Mouse (Mus musculus) lung, adult 18-20 months (tissue): ENCODE data around the gene Ica1l.

ENCODE experiments used
- DNase-seq, 2 experiments: peaks; one replicate each; pipeline ENCODE4 v3.0.0; 2022; ENCODE audit warnings: mixed read lengths in 2 of 2

Gene Ica1l

GRCm38 (mm10) chr1:59959941-59960340, 83.0 kb downstream of the Ica1l start:
- DNase-seq: no peak

- DNase-seq: no peak
Measured at GRCm38 (mm10) chr1:59957206-59957605, 85.8 kb downstream of the Ica1l start.

- no peak for DNase-seq
Measured at GRCm38 (mm10) chr1:59947509-59947908, 95.5 kb downstream of the Ica1l start.

DNA sequence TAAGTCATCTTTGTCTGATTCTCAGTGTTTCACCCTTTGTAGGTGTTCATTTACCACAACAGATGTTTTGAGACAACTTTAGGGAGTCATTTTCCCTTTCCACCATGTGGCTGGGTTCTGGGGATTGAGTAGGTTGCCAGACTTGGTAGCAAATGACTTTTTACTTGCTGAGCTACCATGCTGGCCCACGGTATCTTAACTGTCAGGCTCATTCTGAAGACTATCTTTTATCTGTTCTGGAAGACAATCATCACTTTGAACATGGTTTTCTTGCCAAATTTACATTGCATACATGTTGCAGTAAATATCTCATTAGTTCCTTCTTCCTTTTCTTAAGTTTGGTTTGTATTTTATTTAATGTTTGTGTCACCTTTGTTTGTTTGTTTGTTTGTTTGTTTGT, 97.0 kb downstream of the Ica1l start:
- DNase-seq: no peak

DNA sequence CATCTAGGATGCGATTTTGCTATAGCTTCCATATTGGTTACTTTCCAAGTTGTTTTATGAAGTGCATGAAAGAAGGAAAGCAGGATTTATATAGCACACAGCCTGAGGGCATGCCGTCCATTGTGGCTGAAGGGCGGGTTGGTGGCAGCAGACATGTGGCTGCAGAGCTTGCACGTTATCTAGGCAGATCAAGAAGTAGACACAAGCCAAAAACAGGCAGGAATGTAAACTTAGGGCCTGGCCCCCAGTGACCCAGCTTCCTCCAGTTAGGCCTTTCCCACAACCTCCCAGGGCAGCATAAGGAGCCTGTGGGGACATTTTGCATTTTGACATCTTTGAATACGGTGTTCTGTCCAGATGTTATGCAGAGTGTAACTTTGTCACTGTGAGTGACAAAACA, 99.2 kb downstream of the Ica1l start:
- peak; percentile 41 to 54 for DNase-seq

DNA sequence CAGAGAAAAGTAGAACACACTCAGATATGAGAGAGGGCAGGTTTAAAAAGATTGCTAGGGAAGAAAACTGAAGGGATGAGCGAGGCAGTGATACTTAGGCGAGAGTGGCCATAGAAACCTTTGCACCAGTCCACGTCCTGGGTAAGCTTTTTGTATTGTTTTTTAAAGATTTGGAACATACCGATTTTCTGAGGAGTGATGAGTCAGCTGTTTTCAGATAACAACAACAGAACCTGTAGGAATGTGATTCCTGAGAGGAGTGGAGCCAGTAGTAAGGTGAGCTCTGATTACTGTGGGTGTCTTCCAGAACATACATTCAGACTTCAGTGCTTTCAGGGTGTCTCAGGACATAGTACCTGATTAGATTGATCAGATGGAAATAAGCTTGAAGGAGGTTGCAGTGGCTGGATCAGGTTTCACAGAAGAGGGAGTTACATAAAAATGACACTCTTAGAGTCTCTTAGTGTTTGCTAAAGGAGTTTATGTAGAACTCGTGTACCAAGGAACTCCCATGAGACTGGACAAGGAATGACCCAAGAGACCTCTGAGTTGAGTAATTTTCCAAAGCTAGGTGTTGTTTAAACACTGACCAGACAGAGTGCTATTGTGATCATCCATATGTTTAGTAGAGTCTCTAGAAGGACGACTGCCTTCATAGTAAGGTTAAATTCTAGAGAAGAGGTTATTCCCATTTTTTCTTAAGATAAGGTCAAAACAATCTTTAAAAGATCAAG, 100.8 kb downstream of the Ica1l start:
- DNase-seq: peak in 1 of 2 experiments; percentile 45

DNA sequence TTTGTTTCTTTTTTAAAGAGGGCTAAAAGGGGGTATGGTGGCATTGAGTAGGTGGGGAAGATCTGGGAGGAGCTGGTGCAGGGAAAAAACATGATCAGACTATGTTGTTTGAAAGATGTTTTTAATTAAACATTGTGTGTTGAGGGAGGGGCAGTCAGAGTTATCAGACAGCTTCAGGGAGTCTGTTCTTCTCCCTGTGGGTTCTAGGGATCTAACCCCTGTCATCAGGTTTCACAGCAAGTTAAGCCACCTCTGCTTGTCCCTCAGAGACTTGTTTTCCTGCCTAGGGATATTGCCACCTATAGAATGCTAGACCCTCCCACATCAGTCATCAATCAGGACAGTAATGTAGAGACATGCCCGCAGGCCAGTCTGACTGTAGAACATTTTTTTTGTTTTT, 101.9 kb downstream of the Ica1l start:
- no peak for DNase-seq

- no peak for DNase-seq
Measured at GRCm38 (mm10) chr1:59932991-59933390, 110.0 kb downstream of the Ica1l start.
